Mouse (Mus musculus): ENCODE measurements at regions not wholly inside any gene's neighbourhood (a gene's known extent, or its start where the extent isn't known, plus 50 kb on each side); places are given as distances from the start of the nearest gene placed in this dataset.

- TF ChIP-seq CTCF (IDR thresholded peaks at IDR 0.05; ENCODE audit: low read depth) (no peak), EP300 (IDR thresholded peaks at IDR 0.05; ENCODE audit: low read depth) (no peak)
Observed at GRCm38 (mm10) chr14:72865531-72865930, 155.7 kb upstream of the Fndc3a start.

All from liver, embryonic 14.5 days (tissue).